Mouse (Mus musculus): ENCODE results near the gene Ube2n. TPM values are rescaled to one million over a fixed set of nuclear protein-coding genes. Genes with fewer than 3 reads are reported as not detected.

The Ube2n gene
- total RNA-seq, 2 experiments from 2014 or later = 203 to 205 TPM

- no peak for DNase-seq (ENCODE audit: low spot score in 2 of 2)
Measured at GRCm38 (mm10) chr10:95555866-95556265, 40.9 kb downstream of the Ube2n start.

- DNase-seq (ENCODE audit: low spot score in 2 of 2) = no peak
Measured at GRCm38 (mm10) chr10:95557337-95557828, 42.4 kb downstream of the Ube2n start.

GRCm38 (mm10) chr10:95559426-95559825, 44.5 kb downstream of the Ube2n start:
- no peak for DNase-seq (ENCODE audit: low spot score in 2 of 2)

GRCm38 (mm10) chr10:95560394-95560983, 45.5 kb downstream of the Ube2n start:
- no peak for DNase-seq (ENCODE audit: low spot score in 2 of 2)

GRCm38 (mm10) chr10:95561616-95562015, 46.7 kb downstream of the Ube2n start:
- DNase-seq (ENCODE audit: low spot score in 2 of 2) = no peak

- DNase-seq (ENCODE audit: low spot score in 2 of 2) = no peak
Measured at GRCm38 (mm10) chr10:95562395-95562794, 47.5 kb downstream of the Ube2n start.

- peak in 1 of 2 experiments; percentile 48 for DNase-seq (ENCODE audit: low spot score in 2 of 2)
Measured at GRCm38 (mm10) chr10:95562859-95563841, 48.2 kb downstream of the Ube2n start.

- DNase-seq (ENCODE audit: low spot score in 2 of 2) = peak; percentile 80 to 85
Measured at GRCm38 (mm10) chr10:95563851-95564845, 49.2 kb downstream of the Ube2n start, which contains the start of gene Nudt4. TSS of gene Nudt4 (minus strand) at chr10:95564146.

- DNase-seq (ENCODE audit: low spot score in 2 of 2) = no peak
Measured at GRCm38 (mm10) chr10:95565156-95565854, 50.4 kb downstream of the Ube2n start.

- DNase-seq (ENCODE audit: low spot score in 2 of 2) = no peak
Measured at GRCm38 (mm10) chr10:95566786-95567185, 51.8 kb downstream of the Ube2n start.

GRCm38 (mm10) chr10:95567550-95567949, 52.6 kb downstream of the Ube2n start:
- DNase-seq (ENCODE audit: low spot score in 2 of 2) = no peak

- DNase-seq (ENCODE audit: low spot score in 2 of 2) = no peak
Measured at GRCm38 (mm10) chr10:95568016-95568415, 53.1 kb downstream of the Ube2n start.

- DNase-seq (ENCODE audit: low spot score in 2 of 2) = no peak
Measured at GRCm38 (mm10) chr10:95569441-95569840, 54.5 kb downstream of the Ube2n start.

GRCm38 (mm10) chr10:95574994-95575393, 60.0 kb downstream of the Ube2n start:
- DNase-seq (ENCODE audit: low spot score in 2 of 2) = no peak

GRCm38 (mm10) chr10:95575839-95576380, 61.0 kb downstream of the Ube2n start:
- DNase-seq (ENCODE audit: low spot score in 2 of 2) = no peak

GRCm38 (mm10) chr10:95576876-95577566, 62.1 kb downstream of the Ube2n start:
- DNase-seq (ENCODE audit: low spot score in 2 of 2) = no peak

GRCm38 (mm10) chr10:95577567-95577950, 62.6 kb downstream of the Ube2n start:
- no peak for DNase-seq (ENCODE audit: low spot score in 2 of 2)

GRCm38 (mm10) chr10:95585554-95585953, 70.6 kb downstream of the Ube2n start:
- no peak for DNase-seq (ENCODE audit: low spot score in 2 of 2)

GRCm38 (mm10) chr10:95587509-95588220, 72.7 kb downstream of the Ube2n start:
- no peak for DNase-seq (ENCODE audit: low spot score in 2 of 2)

Data from layer of hippocampus, postnatal 14 days (tissue).